Mouse (Mus musculus): ENCODE data around the gene Acly.
A peak's percentile ranks its signal among the peaks of the same experiment; 100 is the strongest.

DNA sequence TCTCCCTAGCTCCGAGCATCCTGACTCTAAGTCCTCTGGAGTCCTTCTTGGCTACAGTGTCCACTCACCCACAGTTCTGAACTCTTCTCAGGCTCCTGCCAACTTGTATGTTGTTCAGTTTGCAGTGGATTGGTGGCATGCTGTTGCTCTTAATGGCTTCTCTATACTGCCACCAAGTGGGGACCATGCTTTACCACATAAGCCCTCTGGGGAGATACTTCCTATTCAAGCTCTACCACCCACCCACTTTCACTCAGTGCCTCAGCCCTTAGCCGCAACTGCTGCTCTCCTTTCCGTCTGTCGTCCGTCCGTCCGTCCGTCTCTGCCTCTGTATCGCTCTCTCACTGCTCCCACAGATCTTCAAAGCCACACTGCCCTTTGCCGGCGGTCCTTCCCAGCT is 27.8 kb upstream of the Acly start:
- peak; percentile 45 for TF ChIP-seq CTCF (IDR thresholded peaks at IDR 0.05; ENCODE audit: low read depth, low read length)
- TF ChIP-seq GATA1 (IDR thresholded peaks at IDR 0.05; ENCODE audit: borderline replicate concordance, low read length), result no peak
- TF ChIP-seq TAL1 (conservative IDR thresholded peaks at IDR 0.05; ENCODE audit: low read depth, low read length), result no peak
- no peak for TF ChIP-seq GATA2 (IDR thresholded peaks at IDR 0.05; ENCODE audit: borderline replicate concordance, low read depth, low read length)
- no peak for TF ChIP-seq POLR2AphosphoS5 (IDR thresholded peaks at IDR 0.05; ENCODE audit: insufficient replicate concordance, low read depth, low read length)
